Mouse (Mus musculus) gastrocnemius, adult 8-10 months (tissue): ENCODE measurements at regions not wholly inside any gene's neighbourhood (a gene's known extent, or its start where the extent isn't known, plus 50 kb on each side); places are given as distances from the start of the nearest gene placed in this dataset.

Experiments
- DNase-seq, 2 experiments: peaks; one replicate each; pipeline ENCODE4 v3.0.0; 2022; ENCODE audit warnings: low spot score in 2 of 2

- DNase-seq = no peak
These were observed 131.1 kb downstream of the Gm9733 start for GRCm38 (mm10) chr3:15200990-15201389.

GRCm38 (mm10) chr3:15202760-15203159 is 129.3 kb downstream of the Gm9733 start:
- DNase-seq = no peak

- no peak for DNase-seq
These were observed 126.6 kb downstream of the Gm9733 start for GRCm38 (mm10) chr3:15205266-15206229.

GRCm38 (mm10) chr3:15212357-15212756 is 119.7 kb downstream of the Gm9733 start:
- DNase-seq = no peak

- DNase-seq = no peak
These were observed 114.5 kb downstream of the Gm9733 start for GRCm38 (mm10) chr3:15217591-15217990.

- DNase-seq = no peak
These were observed 112.8 kb downstream of the Gm9733 start for GRCm38 (mm10) chr3:15219275-15219674.

- DNase-seq = no peak
These were observed 108.8 kb downstream of the Gm9733 start for GRCm38 (mm10) chr3:15223266-15223665.

- no peak for DNase-seq
These were observed 107.7 kb downstream of the Gm9733 start for GRCm38 (mm10) chr3:15224452-15224851.

GRCm38 (mm10) chr3:15228641-15229040 is 103.5 kb downstream of the Gm9733 start:
- DNase-seq = no peak

GRCm38 (mm10) chr3:15230204-15230603 is 101.9 kb downstream of the Gm9733 start:
- DNase-seq = no peak

GRCm38 (mm10) chr3:15231433-15231832 is 100.7 kb downstream of the Gm9733 start:
- no peak for DNase-seq

GRCm38 (mm10) chr3:15237817-15238432 is 94.2 kb downstream of the Gm9733 start:
- no peak for DNase-seq

GRCm38 (mm10) chr3:15242388-15242787 is 89.7 kb downstream of the Gm9733 start:
- no peak for DNase-seq

GRCm38 (mm10) chr3:15243584-15243983 is 88.5 kb downstream of the Gm9733 start:
- no peak for DNase-seq

GRCm38 (mm10) chr3:15244999-15245398 is 87.1 kb downstream of the Gm9733 start:
- DNase-seq = no peak
